Mouse (Mus musculus) subcutaneous adipose tissue, adult 2 months (tissue): ENCODE results near the gene Shank2. TPM values are rescaled to one million over a fixed set of nuclear protein-coding genes. Genes with fewer than 3 reads are reported as not detected.

Experiments used
- polyA plus RNA-seq: library from polyadenylated mRNA; depleted of rRNA; stranded (reverse); fragments of >200 nt; gene quantifications from 2 replicates; pipeline ENCODE4 v1.2.3, GENCODE M21; 2012; ENCODE audit warnings: low replicate concordance; rRNA removed

Gene Shank2
- polyA plus RNA-seq: 0.21 and 4.6 TPM in 2 replicates

GRCm38 (mm10) chr7:144001628-144002027 lies at the start of gene Shank2:
TSS of gene Shank2 (plus strand) at chr7:144001928.

GRCm38 (mm10) chr7:144470545-144471059 lies 468.9 kb downstream of the Shank2 start, which contains the start of gene Cttn:
TSS of gene Cttn (minus strand) at chr7:144471009.

Other genes starting within 250 kb of the Shank2 start
- 68.9 and 93.7 TPM in 2 replicates for gene Osbpl5, start 244.9 kb upstream of the Shank2 start, polyA plus RNA-seq
- gene Mrgprg, start 234.9 kb upstream of the Shank2 start, polyA plus RNA-seq: 5.9 TPM in 1 of 2 replicates, not detected in the other
- 2.0 and 2.8 TPM in 2 replicates for gene Mrgpre, start 217.4 kb upstream of the Shank2 start, polyA plus RNA-seq
- gene Nadsyn1, start 179.1 kb upstream of the Shank2 start, polyA plus RNA-seq: 14.2 and 16.2 TPM in 2 replicates
- 109 and 118 TPM in 2 replicates for gene Dhcr7, start 178.8 kb upstream of the Shank2 start, polyA plus RNA-seq
- gene Gm498, start 135.1 kb upstream of the Shank2 start, polyA plus RNA-seq: not detected in 2 replicates